Mouse (Mus musculus) ES-E14 (cell line): ENCODE measurements around the gene Tex44. TPM values are rescaled to one million over a fixed set of nuclear protein-coding genes. Genes with fewer than 3 reads are reported as not detected.

Experiments
- DNase-seq: peaks from one replicate; pipeline ENCODE4 v3.0.0-alpha.2; 2013; ENCODE audit warnings: low read depth, low spot score
- H3K27ac ChIP-seq: 2 replicates; pipeline ENCODE4 v1.5.1; 2012; ENCODE audit warnings: low read depth, mild to moderate bottlenecking, low read length, moderate library complexity, mixed read lengths; ENCODE audit not compliant: poor library complexity, insufficient read depth, severe bottlenecking
- H3K36me3 ChIP-seq: 2 replicates; pipeline ENCODE4 v1.6.1; 2012; ENCODE audit warnings: mild to moderate bottlenecking, low read length, moderate library complexity, mixed read lengths; ENCODE audit not compliant: control insufficient read depth, poor library complexity, insufficient read depth, severe bottlenecking
- H3K4me1 ChIP-seq, 2 experiments: fragments of 150-350 bp in 1 of 2; sonication (generic) in 1 of 2; 2 replicates each; pipeline ENCODE4 v1.6.1; 2012; ENCODE audit warnings: low read length in 2 of 2, mild to moderate bottlenecking in 1 of 2, mixed read lengths in 1 of 2; ENCODE audit not compliant: control insufficient read depth in 2 of 2, insufficient read depth in 2 of 2, poor library complexity in 1 of 2
- H3K4me3 ChIP-seq, 2 experiments: fragments of 150-350 bp in 1 of 2; sonication (generic) in 1 of 2; 2 replicates each; pipeline ENCODE4 v1.5.1; 2012; ENCODE audit warnings: low read length in 2 of 2, low read depth in 1 of 2, mild to moderate bottlenecking in 1 of 2, mixed read lengths in 1 of 2; ENCODE audit not compliant: insufficient read depth in 1 of 2, poor library complexity in 1 of 2, severe bottlenecking in 1 of 2
- H3K9ac ChIP-seq: 2 replicates; pipeline ENCODE4 v1.6.1; 2012; ENCODE audit warnings: low read depth, mild to moderate bottlenecking, low read length, mixed read lengths; ENCODE audit not compliant: poor library complexity, insufficient read depth, severe bottlenecking
- H3K9me3 ChIP-seq: fragments of 150-350 bp; sonication (generic); 2 replicates; pipeline ENCODE4 v1.6.1; 2012; ENCODE audit warnings: low read depth, mild to moderate bottlenecking, low read length; ENCODE audit not compliant: control insufficient read depth, insufficient read depth
- CHD2 ChIP-seq: IDR thresholded peaks from 2 replicates; pipeline ENCODE4 v1.6.1; 2014; ENCODE audit warnings: mild to moderate bottlenecking, low read depth, low read length, inconsistent platforms
- HCFC1 ChIP-seq: IDR thresholded peaks from 2 replicates; pipeline ENCODE4 v1.6.1; 2012; ENCODE audit warnings: low read length, inconsistent platforms, borderline replicate concordance; ENCODE audit not compliant: insufficient read depth
- MAFK ChIP-seq: IDR thresholded peaks from 2 replicates; pipeline ENCODE4 v1.6.1; 2014; ENCODE audit warnings: mild to moderate bottlenecking, low read depth, low read length, inconsistent platforms; ENCODE audit not compliant: insufficient read depth
- ZC3H11A ChIP-seq: IDR thresholded peaks from 2 replicates; pipeline ENCODE4 v1.6.1; 2012; ENCODE audit warnings: low read depth, mild to moderate bottlenecking, inconsistent platforms, low read length, borderline replicate concordance
- ZNF384 ChIP-seq: IDR thresholded peaks from 2 replicates; pipeline ENCODE4 v1.6.1; 2012; ENCODE audit warnings: low read depth, low read length, inconsistent platforms
- in situ Hi-C, 2 experiments: fragments of 600-800 bp; cut with MboI; formaldehyde crosslinking; loops; one replicate each; pipeline ENCODE4 v1.15.1; 2025; ENCODE audit warnings: low sequenced_read_pairs in 2 of 2, inconsistent platforms in 1 of 2; ENCODE audit not compliant: unreplicated experiment in 2 of 2
- total RNA-seq: library from RNA; depleted of rRNA; stranded (reverse); fragments of 300-350 nt; gene quantifications from 2 replicates; pipeline ENCODE4 v1.2.3, GENCODE M21; 2012

Tex44 gene
- total RNA-seq, 1 experiment = not detected

DNA sequence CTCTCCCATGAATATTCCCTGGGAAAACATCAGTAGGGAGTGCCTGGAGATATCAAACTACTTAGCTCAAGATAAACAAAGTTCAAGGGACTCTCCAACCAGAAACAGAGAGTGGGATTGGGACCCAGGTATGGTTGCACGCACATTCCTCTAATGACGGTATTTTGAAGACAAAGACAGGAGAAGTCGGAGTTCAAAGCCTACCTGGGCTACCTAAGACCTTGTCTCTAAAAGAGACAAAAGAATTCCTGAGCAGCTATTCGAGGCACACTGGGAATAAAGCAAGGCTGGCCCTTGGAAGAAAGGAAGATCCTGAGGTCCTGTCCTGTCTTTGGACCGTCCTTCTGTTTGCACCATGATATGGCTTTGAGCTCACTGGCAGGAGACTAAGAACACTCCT is 26.6 kb downstream of the Tex44 start:
- TF ChIP-seq MAFK (no peak), CHD2 (no peak), ZNF384 (no peak)
- Histone ChIP-seq H3K9ac (no peak overlapping the region), H3K4me3 (no peak overlapping the region), H3K36me3 (no peaks in the 10 kb centered on the region), H3K4me1 (peaks cover 4 to 14% of the 10 kb centered on the region in 2 experiments; a peak in 3 of 4 replicates), H3K27ac (no peak overlapping the region; the same call in 1 of the 2 replicates), H3K9me3 (no peaks in the 10 kb centered on the region)
- DNase-seq = no peak
- in situ Hi-C loops = no loop called here

GRCm38 (mm10) chr1:86456892-86457581 is 30.9 kb downstream of the Tex44 start:
- Histone ChIP-seq H3K4me3 (peak overlapping the region; percentile 1 to 19; a peak in 1 of 4 replicates), H3K4me1 (peaks cover 2 to 5% of the 10 kb centered on the region in 2 experiments; a peak in 2 of 4 replicates), H3K9ac (peak overlapping the region; percentile 10; the same call in 1 of the 2 replicates), H3K36me3 (no peaks in the 10 kb centered on the region), H3K27ac (peak overlapping the region; percentile 77), H3K9me3 (no peaks in the 10 kb centered on the region)
- DNase-seq = no peak
- no peak for TF ChIP-seq MAFK
- TF ChIP-seq ZC3H11A = no peak
- TF ChIP-seq CHD2 = no peak
- no peak for TF ChIP-seq HCFC1
- TF ChIP-seq ZNF384 = no peak
- in situ Hi-C loops = no loop called here

DNA sequence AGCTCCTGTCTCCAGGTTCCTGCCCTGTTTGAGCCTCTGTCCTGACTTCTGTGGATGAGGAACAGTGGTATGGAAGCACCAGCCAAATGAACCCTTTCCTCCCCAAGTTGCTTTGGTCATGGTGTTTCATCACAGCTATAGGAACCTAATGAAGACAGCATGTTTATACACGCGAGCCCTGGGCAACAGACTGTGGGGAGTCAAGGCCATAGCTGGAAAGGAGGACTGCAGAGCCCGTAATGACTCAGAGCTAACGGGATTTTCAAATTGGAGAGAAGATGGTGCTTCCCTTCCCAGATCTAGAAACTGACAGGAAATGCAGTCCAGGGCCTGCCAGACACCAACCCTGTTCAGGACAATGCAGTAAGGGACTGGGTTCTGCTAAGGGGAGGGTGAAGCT is 33.2 kb downstream of the Tex44 start:
- peaks cover 0 to 1% of the 10 kb centered on the region in 2 experiments; a peak in 3 of 4 replicates for H3K4me1 ChIP-seq
- no peaks in the 10 kb centered on the region for H3K36me3 ChIP-seq
- in situ Hi-C loops = no loop called here
- TF ChIP-seq MAFK (no peak), ZC3H11A (no peak), ZNF384 (no peak), HCFC1 (no peak), CHD2 (no peak)
- no peak overlapping the region for H3K9ac ChIP-seq
- H3K9me3 ChIP-seq = no peaks in the 10 kb centered on the region
- H3K27ac ChIP-seq = no peak overlapping the region
- no peak overlapping the region for H3K4me3 ChIP-seq
- DNase-seq = no peak

DNA sequence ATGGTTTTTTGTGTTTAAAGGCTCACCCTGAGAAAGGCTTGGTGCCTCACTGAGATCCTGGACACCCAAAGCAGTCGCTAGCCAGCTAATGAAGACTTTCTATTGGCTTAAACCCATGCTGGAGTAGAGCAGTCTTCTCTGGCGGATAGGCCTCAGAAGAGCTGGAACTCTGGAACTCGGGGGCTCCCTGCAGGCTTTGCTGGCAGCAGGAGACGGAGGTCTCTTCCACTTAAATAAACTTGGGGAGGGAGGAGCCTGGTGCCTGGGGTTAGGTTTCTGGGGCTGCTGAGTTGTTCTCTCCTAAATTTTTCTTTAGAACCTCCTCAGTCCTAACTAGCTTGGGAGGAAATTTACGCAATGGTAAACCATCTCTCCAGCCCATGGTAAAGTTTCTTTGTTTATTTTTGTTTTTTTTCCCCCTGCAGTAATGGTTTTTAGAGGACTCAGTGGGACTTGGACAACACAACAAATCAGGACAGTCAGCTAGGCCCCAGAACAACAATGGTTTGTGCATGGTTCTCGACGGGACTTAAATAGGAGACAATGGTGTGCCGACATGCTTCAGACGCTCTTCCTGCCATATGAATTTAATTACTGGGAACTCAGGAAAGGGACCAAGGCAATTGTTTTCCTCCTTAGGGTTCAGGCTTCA is 38.2 kb downstream of the Tex44 start:
- no peak for DNase-seq
- H3K4me1 ChIP-seq = peaks cover 2 to 13% of the 10 kb centered on the region in 2 experiments
- no peak overlapping the region for H3K4me3 ChIP-seq
- in situ Hi-C loops = no loop called here
- peak overlapping the region; percentile 54 for H3K27ac ChIP-seq
- peak overlapping the region; percentile 48 for H3K9ac ChIP-seq
- TF ChIP-seq MAFK (no peak), CHD2 (no peak), HCFC1 (no peak), ZC3H11A (no peak), ZNF384 (no peak)
- H3K9me3 ChIP-seq = no peaks in the 10 kb centered on the region
- no peaks in the 10 kb centered on the region for H3K36me3 ChIP-seq

DNA sequence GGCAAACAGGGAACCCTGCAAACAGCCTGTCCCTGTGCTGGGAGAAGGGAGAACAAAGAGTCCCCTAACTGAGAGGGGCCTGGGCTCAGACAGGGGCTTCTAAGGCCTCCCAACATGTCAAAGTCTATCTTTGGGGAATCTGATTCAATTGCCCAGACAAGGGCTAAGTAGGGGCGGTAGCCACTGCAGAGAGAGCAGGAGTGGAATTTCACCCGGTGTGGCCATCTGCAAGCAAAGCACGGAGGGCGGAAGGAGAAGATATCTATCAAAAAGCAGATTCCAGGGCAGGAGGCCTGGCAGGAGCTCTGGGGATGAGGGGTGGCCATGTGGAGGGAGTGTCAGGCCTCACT is 38.7 kb downstream of the Tex44 start:
- H3K36me3 ChIP-seq = no peaks in the 10 kb centered on the region
- TF ChIP-seq CHD2 (no peak), MAFK (no peak), HCFC1 (no peak), ZNF384 (no peak), ZC3H11A (no peak)
- peak overlapping the region; percentile 54 for H3K27ac ChIP-seq
- in situ Hi-C loops = no loop called here
- peak overlapping the region; percentile 48 for H3K9ac ChIP-seq
- H3K4me1 ChIP-seq = peaks cover 2 to 13% of the 10 kb centered on the region in 2 experiments
- no peak for DNase-seq
- H3K4me3 ChIP-seq = no peak overlapping the region
- H3K9me3 ChIP-seq = no peaks in the 10 kb centered on the region
